Comparison of ENCODE assay signal across 11 mouse cellular contexts in genomic region chr9:96350476-96350875, GRCm38 (mm10). TPM values are rescaled to one million over a fixed set of nuclear protein-coding genes. Genes with fewer than 3 reads are reported as not detected.
DNase-seq lines count a peak whose midpoint lies in the region; TF ChIP-seq lines count a peak whose summit lies in the region.
"Had no signal": no experiment of that assay in that cellular context is flagged by ENCODE, and none has a peak within 500 bp of the region (broad histone marks: within the 10 kb centered on the region; RNA-seq: fewer than 3 reads in every experiment).

No protein-coding gene starts in this region.

- no peaks in the 10 kb centered on the region for H3K9me3 ChIP-seq in forebrain, embryonic 10.5 days
- H3K9me3 ChIP-seq: embryonic facial prominence, embryonic 12.5 days had no signal

- 51% methylated on average over 3 of the region's 3 CpGs for WGBS in heart, adult 2 months
- WGBS in spleen, adult 2 months = 49% methylated on average over 3 of the region's 3 CpGs
- whole genome bisulfite sequencing in forebrain, embryonic 10.5 days = 66% methylated on average over 3 of the region's 3 CpGs

- H3K79me2 ChIP-seq in heart, adult 2 months (replicated peaks; ENCODE audit: control insufficient read depth, insufficient read depth, low read length) = peaks cover 1% of the 10 kb centered on the region; the same call in 1 of the 2 replicates
- H3K79me2 ChIP-seq in myocyte (ENCODE audit: control insufficient read depth, insufficient read depth) = peaks cover 46% of the 10 kb centered on the region

- H3K27ac ChIP-seq in heart, adult 2 months = peak overlapping the region; percentile 27
- peak overlapping the region; percentile 36 for H3K27ac ChIP-seq in spleen, adult 2 months (ENCODE audit: insufficient read depth, low read length)
- H3K27ac ChIP-seq in forebrain, embryonic 10.5 days = no peak overlapping the region
- H3K27ac ChIP-seq: embryonic facial prominence, embryonic 12.5 days; liver, embryonic 14.5 days had no signal

- no peaks in the 10 kb centered on the region for H3K27me3 ChIP-seq in heart, adult 2 months (ENCODE audit: control insufficient read depth, insufficient read depth, low read length)
- H3K27me3 ChIP-seq in spleen, adult 2 months (ENCODE audit: control insufficient read depth, insufficient read depth, low read length) = no peaks in the 10 kb centered on the region
- no peaks in the 10 kb centered on the region for H3K27me3 ChIP-seq in myocyte (ENCODE audit: control insufficient read depth, insufficient read depth, insufficient read length)
- no peaks in the 10 kb centered on the region for H3K27me3 ChIP-seq in forebrain, embryonic 10.5 days (ENCODE audit: poor library complexity, severe bottlenecking)
- H3K27me3 ChIP-seq: embryonic facial prominence, embryonic 12.5 days had no signal

- TF ChIP-seq EP300 in heart, adult 2 months (IDR thresholded peaks at IDR 0.05; ENCODE audit: insufficient read depth, low read depth, low read length) = no peak

- H3K4me3 ChIP-seq in heart, adult 2 months = no peak overlapping the region
- no peak overlapping the region for H3K4me3 ChIP-seq in spleen, adult 2 months (ENCODE audit: extremely low read depth, insufficient read depth, insufficient read length)
- H3K4me3 ChIP-seq in myocyte = no peak overlapping the region
- no peak overlapping the region for H3K4me3 ChIP-seq in forebrain, embryonic 10.5 days
- H3K4me3 ChIP-seq: embryonic facial prominence, embryonic 12.5 days had no signal

- no peak overlapping the region for H3K9ac ChIP-seq in heart, adult 2 months (ENCODE audit: low read depth, low read length)
- H3K9ac ChIP-seq: embryonic facial prominence, embryonic 12.5 days; forebrain, postnatal 0 days; liver, embryonic 14.5 days had no signal

- intact Hi-C loops in heart, adult 2 months (cut with DNase I) = loop anchor here (1.0 to 5.0 kb wide), 2 partner anchors 87 to 142 kb away; no protein-coding TSS in a partner anchor
- intact Hi-C loops in heart, postnatal 25 days (cut with DNase I) = loop anchor here (10.0 kb wide), 1 partner anchor 284 kb away; the partner anchor contains the start of gene Rasa2

- peaks cover 9% of the 10 kb centered on the region for H3K4me1 ChIP-seq in heart, adult 2 months (ENCODE audit: control insufficient read depth, insufficient read depth, low read length)
- peaks cover 6% of the 10 kb centered on the region for H3K4me1 ChIP-seq in spleen, adult 2 months (ENCODE audit: control insufficient read depth, insufficient read depth, insufficient read length)
- H3K4me1 ChIP-seq in forebrain, embryonic 10.5 days = peaks cover 3% of the 10 kb centered on the region; the same call in 1 of the 2 replicates
- H3K4me1 ChIP-seq: embryonic facial prominence, embryonic 12.5 days had no signal

- peak overlapping the region; percentile 57 for H3K4me2 ChIP-seq in myocyte (ENCODE audit: low read depth)
- H3K4me2 ChIP-seq: embryonic facial prominence, embryonic 12.5 days had no signal

- no peak overlapping the region for H3ac ChIP-seq in myocyte (ENCODE audit: control insufficient read depth, insufficient read length)

- TF ChIP-seq CTCF in heart, adult 2 months (IDR thresholded peaks at IDR 0.05) = no peak
- no peak for TF ChIP-seq CTCF in spleen, adult 2 months (IDR thresholded peaks at IDR 0.05; ENCODE audit: extremely low read depth, insufficient read depth, insufficient read length, insufficient replicate concordance)

- DNase-seq in heart, adult 2 months = no peak
- no peak for DNase-seq in heart, postnatal 25 days (ENCODE audit: low spot score)
- DNase-seq in spleen, adult 2 months (ENCODE audit: low read depth in 1 of 2, low spot score in 2 of 2) = peak in 1 of 2 experiments; percentile 55
- no peak for DNase-seq in spleen, postnatal 10 days (ENCODE audit: low spot score in 2 of 2)
- DNase-seq in urinary bladder, adult 18-20 months (ENCODE audit: low spot score in 2 of 2) = no peak
- no peak for DNase-seq in ovary, postnatal 10 days (ENCODE audit: low spot score)
- DNase-seq in forebrain, embryonic 10.5 days (ENCODE audit: extremely low spot score, low spot score) = no peak

- peaks cover 13% of the 10 kb centered on the region for H3K36me3 ChIP-seq in heart, adult 2 months (ENCODE audit: control insufficient read depth, insufficient read depth, low read length)
- H3K36me3 ChIP-seq in spleen, adult 2 months (ENCODE audit: control insufficient read depth, insufficient read depth, low read length) = no peaks in the 10 kb centered on the region
- peaks cover 3% of the 10 kb centered on the region for H3K36me3 ChIP-seq in myocyte (ENCODE audit: control insufficient read depth, insufficient read depth)
- H3K36me3 ChIP-seq in forebrain, embryonic 10.5 days (replicated peaks) = peaks cover 31% of the 10 kb centered on the region

- no peak for TF ChIP-seq POLR2A in heart, adult 2 months (IDR thresholded peaks at IDR 0.05; ENCODE audit: insufficient read depth, low read depth, low read length)
- TF ChIP-seq POLR2A in spleen, adult 2 months (IDR thresholded peaks at IDR 0.05; ENCODE audit: low read depth, low read length) = no peak
- TF ChIP-seq POLR2A in myocyte (IDR thresholded peaks at IDR 0.05; ENCODE audit: insufficient read length, low read depth) = no peak

TF ChIP-seq in myocyte, 11 proteins besides CTCF, POLR2A, EP300 and RAD21:
- TF ChIP-seq USF1 (IDR thresholded peaks at IDR 0.05; ENCODE audit: low read depth) = no peak
- no peak for TF ChIP-seq REST (IDR thresholded peaks at IDR 0.05; ENCODE audit: insufficient read depth, insufficient read length)
- TF ChIP-seq MYOD1 (IDR thresholded peaks at IDR 0.05; ENCODE audit: control insufficient read depth in 1 of 3, insufficient read length in 2 of 3, low read depth in 2 of 3) = no peak
- no peak for TF ChIP-seq E2F4 (IDR thresholded peaks at IDR 0.05; ENCODE audit: insufficient read depth)
- TF ChIP-seq TCF12 (IDR thresholded peaks at IDR 0.05; ENCODE audit: insufficient read depth, poor library complexity, severe bottlenecking) = no peak
- TF ChIP-seq CEBPB (IDR thresholded peaks at IDR 0.05; ENCODE audit: insufficient read depth, poor library complexity, severe bottlenecking) = no peak
- TF ChIP-seq POLR2AphosphoS2 (IDR thresholded peaks at IDR 0.05; ENCODE audit: insufficient read length, low read depth) = no peak
- TF ChIP-seq TCF3 (IDR thresholded peaks at IDR 0.05; ENCODE audit: insufficient read length, low read depth) = no peak
- TF ChIP-seq SRF (IDR thresholded peaks at IDR 0.05; ENCODE audit: control insufficient read depth, insufficient read length, low read depth) = no peak
- no peak for TF ChIP-seq MAX (IDR thresholded peaks at IDR 0.05; ENCODE audit: low read depth)
- TF ChIP-seq MYOG (IDR thresholded peaks at IDR 0.05; ENCODE audit: control insufficient read depth in 1 of 3, insufficient read depth in 1 of 3, insufficient read length in 2 of 3, low read depth in 2 of 3) = no peak
TF ChIP-seq in myocyte: peak in this region for 0.

RNA-seq across cellular contexts. Expression of gene Atp1b3, which starts 13.8 kb away (rescaled TPM):
- total RNA-seq in heart, adult 2 months (2021) = 10 to 100 TPM; 55.5 to 56.9 TPM
- polyA plus RNA-seq in heart, adult 2 months (2012; rRNA removed) = 36.5 and 42.8 TPM in 2 replicates
- 10 to 100 TPM; 58.9 to 64.6 TPM for total RNA-seq in heart, postnatal 25 days (2021)
- polyA plus RNA-seq in spleen, adult 2 months (2012; rRNA removed) = 68.2 and 118 TPM in 2 replicates
- polyA plus RNA-seq in myocyte (2012; fragmentation: generic; extraction: Trizol) = 102 TPM
- polyA plus RNA-seq in forebrain, embryonic 10.5 days (2016; fragmentation: Nextera tagmentation; extraction: Ambion mirVana) = 172 and 176 TPM in 2 replicates
